Mouse (Mus musculus) activated CD4-positive, CD25-positive, alpha-beta regulatory T cell, adult 4 months (primary cell): ENCODE data around the gene Rbpj. TPM values are rescaled to one million over a fixed set of nuclear protein-coding genes. Genes with fewer than 3 reads are reported as not detected.

Experiments
- ATAC-seq: one replicate; pipeline ENCODE4 v1.8.0; 2017
- polyA plus RNA-seq, 2 experiments: library from polyadenylated mRNA; unstranded; fragments of 100-300 nt; shearing (Covaris generic); gene quantifications; one replicate each; pipeline ENCODE4 v1.2.1; 2017

The Rbpj gene
- 10 to 100 TPM; 41.3 to 45.6 TPM for polyA plus RNA-seq

- no peak for ATAC-seq
Observed at GRCm38 (mm10) chr5:53465883-53466282, at the start of gene Rbpj. TSS of gene Rbpj (plus strand) at chr5:53466152.

GRCm38 (mm10) chr5:53420777-53421176, 45.2 kb upstream of the Rbpj start:
- ATAC-seq: peak; percentile 38

GRCm38 (mm10) chr5:53421291-53421690, 44.7 kb upstream of the Rbpj start:
- peak; percentile 79 for ATAC-seq

GRCm38 (mm10) chr5:53427411-53427810, 38.5 kb upstream of the Rbpj start:
- no peak for ATAC-seq

GRCm38 (mm10) chr5:53429683-53430477, 36.1 kb upstream of the Rbpj start:
- peak; percentile 92 for ATAC-seq

GRCm38 (mm10) chr5:53432451-53432850, 33.5 kb upstream of the Rbpj start:
- ATAC-seq: no peak

- no peak for ATAC-seq
Observed at GRCm38 (mm10) chr5:53436905-53437632, 28.9 kb upstream of the Rbpj start.

GRCm38 (mm10) chr5:53437767-53438166, 28.2 kb upstream of the Rbpj start:
- ATAC-seq: no peak

- ATAC-seq: no peak
Observed at GRCm38 (mm10) chr5:53438268-53438667, 27.7 kb upstream of the Rbpj start.

- ATAC-seq: no peak
Observed at GRCm38 (mm10) chr5:53439655-53440054, 26.3 kb upstream of the Rbpj start.

- no peak for ATAC-seq
Observed at GRCm38 (mm10) chr5:53444030-53444429, 21.9 kb upstream of the Rbpj start.

GRCm38 (mm10) chr5:53450945-53451344, 15.0 kb upstream of the Rbpj start:
- ATAC-seq: no peak

GRCm38 (mm10) chr5:53451829-53452228, 14.1 kb upstream of the Rbpj start:
- no peak for ATAC-seq

- no peak for ATAC-seq
Observed at GRCm38 (mm10) chr5:53452920-53453319, 13.0 kb upstream of the Rbpj start.

- no peak for ATAC-seq
Observed at GRCm38 (mm10) chr5:53454706-53455105, 11.2 kb upstream of the Rbpj start.

GRCm38 (mm10) chr5:53455459-53455858, 10.5 kb upstream of the Rbpj start:
- no peak for ATAC-seq

- ATAC-seq: no peak
Observed at GRCm38 (mm10) chr5:53460196-53460595, 5.8 kb upstream of the Rbpj start.

GRCm38 (mm10) chr5:53463098-53464018, 2.6 kb upstream of the Rbpj start:
- no peak for ATAC-seq

GRCm38 (mm10) chr5:53466422-53467333, 726 bp downstream of the Rbpj start:
- ATAC-seq: no peak

GRCm38 (mm10) chr5:53467602-53468001, 1.6 kb downstream of the Rbpj start:
- ATAC-seq: no peak

- ATAC-seq: no peak
Observed at GRCm38 (mm10) chr5:53468366-53468765, 2.4 kb downstream of the Rbpj start.
